Mouse (Mus musculus): ENCODE measurements around the gene BC003965.

DNA sequence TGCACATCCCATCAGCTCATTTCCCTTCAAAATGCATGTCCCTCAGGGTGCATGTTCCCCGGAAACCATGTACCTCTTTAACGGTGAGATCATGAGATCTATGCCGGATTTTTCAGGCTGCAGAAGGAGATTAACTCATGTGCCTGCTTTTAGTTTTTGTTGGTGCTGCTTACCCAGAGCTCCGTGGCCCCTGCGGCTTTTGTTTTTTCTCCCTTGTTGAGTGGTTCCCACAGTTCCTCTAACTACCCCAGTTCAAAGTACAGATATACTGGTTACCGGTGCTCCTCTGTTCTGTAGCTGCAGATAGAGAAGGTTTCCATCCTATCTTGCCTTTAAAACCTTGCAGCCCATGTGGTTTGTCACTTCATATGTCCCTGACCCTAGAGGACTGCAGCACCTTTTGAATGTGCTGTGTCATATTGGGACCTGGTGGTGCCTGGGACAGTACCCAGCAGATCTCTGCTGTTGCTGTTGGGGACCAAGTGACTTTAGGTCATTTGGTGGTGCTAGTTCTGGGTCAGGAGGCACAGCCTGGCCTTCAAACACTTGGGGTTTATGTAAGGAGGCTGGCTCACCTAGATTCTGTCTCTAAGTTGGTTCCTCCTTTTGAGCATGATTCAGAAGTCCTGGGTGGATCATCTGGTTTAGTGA lies 38.7 kb downstream of the BC003965 start:
- TF ChIP-seq CTCF (IDR thresholded peaks at IDR 0.05; ENCODE audit: borderline replicate concordance, insufficient read depth, low read length) = no peak
- no peak for TF ChIP-seq POLR2A (IDR thresholded peaks at IDR 0.05; ENCODE audit: low read depth, low read length)

All from embryonic fibroblast, embryonic 13.5 days (primary cell).